23 mouse cellular contexts compared by ENCODE assay signal in genomic region chr2:104332707-104333106, GRCm38 (mm10).
"Had no signal": no experiment of that assay in that cellular context is flagged by ENCODE, and none has a peak within 500 bp of the region (broad histone marks: within the 10 kb centered on the region; RNA-seq: fewer than 3 reads in every experiment).

No protein-coding gene starts in this region.

- H3K4me3 ChIP-seq: layer of hippocampus, adult 2 months; liver, embryonic 12.5 days; liver, embryonic 15.5 days; lung, embryonic 15.5 days; megakaryocyte, embryonic 14.5 days; midbrain, embryonic 10.5 days had no signal

- H3K27ac ChIP-seq: kidney, postnatal 0 days; layer of hippocampus, adult 2 months; liver, embryonic 12.5 days; liver, embryonic 15.5 days; lung, embryonic 15.5 days; midbrain, embryonic 10.5 days; stomach, postnatal 0 days had no signal

- H3K4me1 ChIP-seq: liver, embryonic 12.5 days; liver, embryonic 15.5 days; lung, embryonic 15.5 days; megakaryocyte, embryonic 14.5 days; midbrain, embryonic 10.5 days had no signal

- ATAC-seq: intestine, postnatal 0 days; liver, embryonic 12.5 days had no signal

- H3K27me3 ChIP-seq: liver, embryonic 12.5 days; liver, embryonic 15.5 days; lung, embryonic 15.5 days had no signal

- H3K4me2 ChIP-seq: liver, embryonic 12.5 days; liver, embryonic 15.5 days; lung, embryonic 15.5 days had no signal

- H3K9me3 ChIP-seq: liver, embryonic 12.5 days; liver, embryonic 15.5 days; lung, embryonic 15.5 days; megakaryocyte, embryonic 14.5 days; midbrain, embryonic 10.5 days had no signal

- H3K36me3 ChIP-seq: liver, embryonic 12.5 days; liver, embryonic 15.5 days; lung, embryonic 15.5 days; midbrain, embryonic 10.5 days had no signal

- DNase-seq: kidney, adult 2 months; kidney, postnatal 25 days; layer of hippocampus, adult 9-11 months; liver; lung, adult 18-20 months; lung, postnatal 10 days; lung, postnatal 36 days; midbrain, embryonic 14.5 days; right cerebral cortex, adult 18-20 months; right cerebral cortex, postnatal 14 days; right cerebral cortex, postnatal 4 days; thymus, adult 2 months; thymus, postnatal 14 days; thymus, postnatal 4 days had no signal

- H3K9ac ChIP-seq: liver, embryonic 12.5 days; liver, embryonic 15.5 days; lung, embryonic 15.5 days had no signal
